Mouse (Mus musculus) heart, embryonic 12.5 days (tissue): ENCODE results near the gene Spata31d1d. TPM values are rescaled to one million over a fixed set of nuclear protein-coding genes. Genes with fewer than 3 reads are reported as not detected.
"Not testable (repeated sequence)": the region's sequence is repeated elsewhere in the genome, so short reads cannot be mapped to it uniquely, and the experiment has no call there.

Experiments
- ATAC-seq: fragments of 200-750 bp; cut with Nextera tagmentation; 2 replicates; pipeline ENCODE4 v1.8.0; 2017; ENCODE audit warnings: moderate TSS enrichment, moderate library complexity; ENCODE audit not compliant: insufficient number of reproducible peaks, low FRiP score
- H3K27ac ChIP-seq: fragments of 300-500 bp; sonication (generic); 2 replicates; pipeline ENCODE4 v1.5.1; 2016; ENCODE audit warnings: mild to moderate bottlenecking, moderate library complexity; ENCODE audit not compliant: poor library complexity, severe bottlenecking
- H3K27me3 ChIP-seq: fragments of 300-500 bp; sonication (generic); replicated peaks from 2 replicates; pipeline ENCODE4 v1.6.1; 2016; ENCODE audit warnings: mild to moderate bottlenecking, moderate library complexity
- H3K36me3 ChIP-seq: fragments of 300-500 bp; sonication (generic); 2 replicates; pipeline ENCODE4 v1.6.1; 2016; ENCODE audit warnings: mild to moderate bottlenecking, moderate library complexity
- H3K4me1 ChIP-seq: fragments of 300-500 bp; sonication (generic); replicated peaks from 2 replicates; pipeline ENCODE4 v1.6.1; 2016; ENCODE audit warnings: mild to moderate bottlenecking
- H3K4me2 ChIP-seq: fragments of 300-500 bp; sonication (generic); 2 replicates; pipeline ENCODE4 v1.6.1; 2016; ENCODE audit warnings: mild to moderate bottlenecking, moderate library complexity
- H3K4me3 ChIP-seq: fragments of 300-500 bp; sonication (generic); 2 replicates; pipeline ENCODE4 v1.5.1; 2016; ENCODE audit warnings: mild to moderate bottlenecking
- H3K9ac ChIP-seq: fragments of 300-500 bp; sonication (generic); 2 replicates; pipeline ENCODE4 v1.6.1; 2016; ENCODE audit warnings: mild to moderate bottlenecking, moderate library complexity
- H3K9me3 ChIP-seq: fragments of 300-500 bp; sonication (generic); replicated peaks from 2 replicates; pipeline ENCODE4 v1.6.1; 2016; ENCODE audit warnings: mild to moderate bottlenecking, moderate library complexity
- WGBS: fragments of 180-500 bp; shearing (Covaris S2); methylation state at CpG from one replicate; pipeline ENCODE4 v1.1.7; 2016; 5-methylcytosine and 5-hydroxymethylcytosine counted together
- polyA plus RNA-seq: library from polyadenylated mRNA; unstranded; fragments of >200 nt; fragmentation: Nextera tagmentation; extraction: Ambion mirVana; gene quantifications from 2 replicates; pipeline ENCODE4 v1.2.1, GENCODE M21; 2016

The Spata31d1d gene
- polyA plus RNA-seq, 1 experiment from 2014 or later, result not detected

DNA sequence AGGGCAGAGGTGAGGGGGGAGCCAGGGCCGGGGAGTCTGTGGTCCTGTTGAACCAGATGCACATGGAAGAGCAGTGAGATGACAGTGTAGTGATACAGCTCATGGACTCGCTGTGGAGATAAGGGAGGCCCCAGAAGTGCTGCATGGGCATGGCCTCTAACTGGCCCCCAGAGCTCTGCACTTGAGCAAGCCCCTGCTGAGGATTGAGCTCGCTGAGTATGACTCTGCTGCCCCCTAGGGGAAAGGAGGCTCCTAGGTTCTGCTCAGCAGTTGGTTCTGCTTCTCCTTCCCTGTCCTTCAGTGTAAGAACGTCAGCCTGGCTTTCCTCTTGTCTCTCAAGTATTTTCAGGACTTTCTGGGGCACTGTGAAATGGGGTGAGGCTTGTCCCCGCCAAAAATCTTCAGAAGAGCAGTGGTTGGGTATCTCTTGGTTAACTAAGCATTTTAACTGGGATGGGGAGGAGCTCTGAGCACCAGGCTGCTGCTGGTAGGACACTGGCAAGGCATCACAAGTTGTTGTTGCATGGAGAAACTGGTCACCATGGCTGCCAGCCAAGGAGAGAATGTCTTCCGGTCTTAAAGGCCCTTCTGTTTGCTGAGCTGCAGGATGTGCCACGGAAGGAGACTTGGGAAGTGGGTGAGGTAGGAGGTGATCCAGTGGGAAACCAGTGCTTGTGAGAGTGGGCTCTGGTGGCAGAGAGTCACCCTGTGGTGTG is 3.0 kb downstream of the Spata31d1d start:
- H3K9ac ChIP-seq, result no peak overlapping the region
- H3K4me2 ChIP-seq, result no peak overlapping the region; the same call in 1 of the 2 replicates
- WGBS, result 19% methylated on average over 7 of the region's 7 CpGs
- peaks cover 8% of the 10 kb centered on the region; the same call in 1 of the 2 replicates for H3K4me1 ChIP-seq
- no peak overlapping the region for H3K27ac ChIP-seq
- peak; percentile 83 for ATAC-seq
- no peak overlapping the region for H3K4me3 ChIP-seq
- no peaks in the 10 kb centered on the region for H3K36me3 ChIP-seq
- H3K9me3 ChIP-seq, result no peaks in the 10 kb centered on the region
- 0 out of 2 replicates have a peak, but pooled peaks cover 5% of the 10 kb centered on the region for H3K27me3 ChIP-seq

DNA sequence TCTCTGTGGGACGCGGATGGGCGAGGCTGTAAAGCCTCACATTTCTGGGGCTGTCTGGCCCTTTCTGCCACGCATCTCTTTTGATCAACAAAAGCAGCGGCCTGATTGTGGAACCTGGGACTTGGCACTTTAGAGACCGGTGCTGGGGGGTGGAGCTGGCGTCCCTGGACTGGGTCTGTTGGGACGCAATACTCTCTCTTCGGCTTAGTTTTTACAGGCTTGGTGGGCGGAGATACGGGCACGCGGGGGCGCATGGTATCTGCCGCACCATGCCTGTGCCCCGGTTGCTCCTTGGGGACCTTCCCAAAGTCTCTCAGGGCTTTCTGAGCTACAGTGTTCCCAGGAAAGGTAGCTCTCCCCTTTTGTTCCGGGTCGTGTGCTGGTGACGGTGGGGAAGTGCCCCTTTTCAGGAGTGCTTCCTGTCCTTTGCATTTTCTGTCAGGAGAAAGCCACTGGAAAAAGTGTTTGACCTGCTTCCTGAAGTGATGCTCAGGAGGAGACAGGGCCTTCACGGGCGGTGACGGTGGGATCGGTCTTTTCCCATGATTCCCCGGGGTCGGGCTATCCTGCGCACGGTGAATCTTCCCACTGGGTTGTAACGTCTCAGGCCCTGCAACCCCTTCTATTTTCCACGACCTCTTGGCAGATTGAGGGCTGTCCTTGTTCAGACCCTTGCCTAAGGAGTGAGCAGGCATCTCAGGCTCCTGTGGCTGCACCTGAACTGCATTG is 5.2 kb downstream of the Spata31d1d start:
- Histone ChIP-seq H3K4me2 (peak overlapping the region; percentile 60), H3K4me1 (peaks cover 8% of the 10 kb centered on the region; the same call in 1 of the 2 replicates), H3K27me3 (0 out of 2 replicates have a peak, but pooled peaks cover 5% of the 10 kb centered on the region), H3K9ac (0 out of 2 replicates have a peak overlapping the region, but pooled peaks have one; percentile 31), H3K27ac (no peak overlapping the region), H3K9me3 (no peaks in the 10 kb centered on the region), H3K4me3 (peak overlapping the region; percentile 30), H3K36me3 (no peaks in the 10 kb centered on the region)
- 22% methylated on average over 29 of the region's 29 CpGs for WGBS
- ATAC-seq, result no peak

DNA sequence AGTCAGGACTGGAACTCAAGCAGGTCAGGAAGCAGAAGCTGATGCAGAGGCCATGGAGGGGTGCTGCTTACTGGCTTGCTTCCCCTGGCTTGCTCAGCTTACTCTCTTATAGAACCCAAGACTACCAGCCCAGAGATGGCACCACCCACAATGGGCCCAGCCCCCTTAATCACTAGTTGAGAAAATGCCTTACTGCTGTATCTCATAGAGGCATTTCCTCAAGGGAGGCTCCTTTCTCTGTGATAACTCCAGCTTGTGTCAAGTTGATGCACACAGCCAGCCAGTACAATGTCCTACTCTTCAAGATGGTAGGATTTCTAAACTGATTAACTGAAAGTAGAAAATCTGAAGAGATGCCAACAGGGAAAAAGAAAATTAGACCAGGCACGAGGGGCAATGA is 9.5 kb downstream of the Spata31d1d start:
- not testable (repeated sequence) for ATAC-seq, H3K27ac ChIP-seq
- 71% methylated on average over 1 of the region's 1 CpGs for WGBS

DNA sequence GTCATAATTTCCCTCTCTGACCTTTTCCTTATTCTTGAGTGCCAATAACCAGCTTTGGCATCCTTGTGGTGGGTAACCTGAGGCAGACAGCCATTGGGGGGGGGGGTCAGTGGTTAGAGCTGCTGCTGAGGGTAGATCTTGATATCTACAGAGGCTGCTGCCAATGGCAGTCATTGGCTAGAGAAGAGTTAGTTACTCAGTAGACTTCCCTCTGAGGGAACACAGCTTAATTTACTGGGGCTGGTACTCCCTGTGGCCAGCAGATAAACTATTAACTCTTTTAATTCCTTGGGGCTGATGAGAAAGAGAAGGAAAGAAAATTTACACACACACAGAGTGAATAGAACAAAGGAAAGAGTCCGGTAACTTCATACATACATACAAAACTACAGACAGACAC is 12.1 kb downstream of the Spata31d1d start:
- Histone ChIP-seq H3K9me3 (no peaks in the 10 kb centered on the region), H3K9ac (no peak overlapping the region), H3K4me3 (no peak overlapping the region), H3K4me2 (no peak overlapping the region), H3K4me1 (no peaks in the 10 kb centered on the region), H3K27me3 (0 out of 2 replicates have a peak, but pooled peaks cover under 1% of the 10 kb centered on the region), H3K36me3 (no peaks in the 10 kb centered on the region), H3K27ac (0 out of 2 replicates have a peak overlapping the region, but pooled peaks have one; percentile 20)
- ATAC-seq, result no peak
- WGBS, result 89% methylated on average over 1 of the region's 1 CpGs

More for the DNA sequence above, 9.5 kb downstream of the Spata31d1d start:
- H3K4me1 ChIP-seq, H3K36me3 ChIP-seq, H3K4me2 ChIP-seq, H3K9ac ChIP-seq, H3K4me3 ChIP-seq, H3K9me3 ChIP-seq, H3K27me3 ChIP-seq: not testable (repeated sequence)

DNA sequence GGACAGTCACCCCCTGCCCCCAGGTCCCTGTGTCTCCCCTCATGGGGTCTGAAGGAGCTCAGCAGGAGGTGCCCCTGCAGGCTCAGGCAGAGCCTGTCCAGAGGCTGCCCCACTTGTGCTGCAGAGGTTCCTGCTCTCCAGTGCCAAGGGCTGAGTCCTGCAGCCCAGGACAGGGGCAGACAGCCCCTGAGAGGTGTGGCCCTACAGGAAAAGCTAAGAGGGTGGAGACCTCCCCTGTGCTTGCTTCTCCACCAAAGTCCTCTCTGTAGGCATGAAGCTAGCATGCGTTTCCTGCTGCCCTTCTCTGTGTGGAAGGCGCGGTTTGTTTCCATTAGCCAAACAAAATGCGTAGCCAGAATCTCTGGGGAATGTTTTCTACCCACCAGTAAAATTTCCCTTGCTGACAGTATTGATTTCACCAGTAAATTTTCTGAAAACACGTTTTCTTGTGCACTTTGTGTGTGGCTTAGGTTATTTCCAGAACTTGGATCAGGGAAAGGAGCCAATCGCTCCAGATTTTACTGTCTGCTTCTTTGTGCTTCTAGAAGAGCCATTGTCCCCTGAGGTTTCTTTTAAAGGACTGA is 12.6 kb downstream of the Spata31d1d start:
- H3K4me2 ChIP-seq, H3K9me3 ChIP-seq, H3K4me3 ChIP-seq, H3K36me3 ChIP-seq, H3K27me3 ChIP-seq, H3K4me1 ChIP-seq, H3K9ac ChIP-seq: not testable (repeated sequence)
- H3K27ac ChIP-seq, result 0 out of 2 replicates have a peak overlapping the region, but pooled peaks have one; percentile 20
- WGBS, result 33% methylated on average over 6 of the region's 6 CpGs
- ATAC-seq, result peak; percentile 49

DNA sequence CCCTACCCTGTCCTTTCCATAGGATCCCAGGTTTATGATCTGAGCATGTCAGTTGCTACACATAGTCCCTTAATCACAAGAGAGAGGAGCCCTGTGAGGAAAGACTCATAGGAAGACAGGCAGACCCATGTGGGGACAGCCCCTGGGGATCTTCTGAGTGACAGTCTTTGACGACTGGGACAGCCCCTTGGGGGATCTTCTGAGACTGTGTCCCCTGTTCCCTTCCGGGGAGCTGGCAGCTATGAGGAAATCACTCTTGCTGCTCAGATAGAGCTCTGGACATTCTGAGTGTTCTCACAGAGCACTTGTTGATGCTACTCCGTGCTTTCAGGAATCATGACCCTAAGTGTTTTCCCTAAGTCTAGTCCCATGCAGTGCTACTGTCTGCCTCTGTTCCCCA is 17.8 kb downstream of the Spata31d1d start:
- no peaks in the 10 kb centered on the region for H3K9me3 ChIP-seq
- H3K4me2 ChIP-seq, result no peak overlapping the region
- H3K27ac ChIP-seq, result no peak overlapping the region
- ATAC-seq, result no peak
- H3K4me1 ChIP-seq, result no peaks in the 10 kb centered on the region
- H3K36me3 ChIP-seq, result no peaks in the 10 kb centered on the region
- 40% methylated on average over 3 of the region's 3 CpGs for WGBS
- 0 out of 2 replicates have a peak, but pooled peaks cover 9% of the 10 kb centered on the region for H3K27me3 ChIP-seq
- no peak overlapping the region for H3K4me3 ChIP-seq
- no peak overlapping the region for H3K9ac ChIP-seq

DNA sequence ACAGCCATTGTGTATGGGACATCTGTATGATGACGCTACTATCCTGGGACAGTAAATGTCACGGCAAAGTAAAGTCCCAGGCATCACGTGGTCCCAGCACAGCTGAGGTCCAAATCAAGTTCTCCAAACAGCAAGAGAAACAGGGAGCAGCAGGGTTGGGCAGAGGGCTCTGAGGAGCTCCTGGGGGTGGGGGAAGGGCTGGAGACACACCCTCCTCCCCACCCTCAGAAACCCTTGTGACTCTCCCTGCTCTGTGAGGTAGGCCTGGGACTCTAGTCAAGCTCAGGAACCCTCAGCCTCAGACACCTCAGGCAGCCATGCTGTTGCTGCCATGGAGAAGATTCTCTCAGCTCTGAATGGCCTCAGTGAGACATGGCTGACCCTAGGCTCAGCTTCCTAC is 19.6 kb downstream of the Spata31d1d start, which contains the start of gene Spata31d1b:
Gene Spata31d1b, plus strand, starts transcription at position 301 of the 400 bp plus-strand sequence.
- not testable (repeated sequence) for H3K9ac ChIP-seq, ATAC-seq
- WGBS, result 77% methylated on average over 3 of the region's 3 CpGs

DNA sequence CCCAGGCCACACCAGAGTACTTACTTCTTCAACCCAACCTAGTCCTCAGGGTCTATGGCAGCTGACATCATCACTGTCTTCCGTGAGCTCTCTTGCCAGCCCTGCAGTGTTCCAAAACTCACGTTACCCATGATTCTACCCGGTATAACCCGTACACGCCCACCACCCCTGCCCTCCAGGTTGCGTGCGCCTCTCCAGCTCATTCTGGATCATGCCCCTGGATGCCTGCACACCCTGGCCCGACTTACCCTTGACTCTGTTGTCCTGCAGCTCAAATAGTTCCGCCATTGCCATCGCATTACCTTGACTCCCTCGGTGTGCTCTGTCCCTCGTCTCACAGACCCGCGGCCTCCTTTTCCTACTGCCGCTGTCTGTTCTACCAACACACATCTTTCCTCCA is 21.3 kb downstream of the Spata31d1d start, which contains the start of gene Spata31d1a:
Gene Spata31d1a, minus strand, starts transcription at position 101 of the 400 bp plus-strand sequence.
- Histone ChIP-seq H3K9me3 (no peaks in the 10 kb centered on the region), H3K27ac (no peak within 1 kb of the TSS), H3K27me3 (0 out of 2 replicates have a peak, but pooled peaks cover 9% of the 10 kb centered on the region), H3K4me1 (no peaks in the 10 kb centered on the region), H3K9ac (no peak within 1 kb of the TSS), H3K4me3 (no peak within 1 kb of the TSS), H3K4me2 (no peak within 1 kb of the TSS), H3K36me3 (no peaks in the 10 kb centered on the region)
- WGBS, result 85% methylated on average over 15 of the region's 15 CpGs
- ATAC-seq, result no peak

More for the DNA sequence above, 19.6 kb downstream of the Spata31d1d start, which contains the start of gene Spata31d1b:
- not testable (repeated sequence) for H3K4me3 ChIP-seq, H3K9me3 ChIP-seq, H3K27me3 ChIP-seq, H3K4me2 ChIP-seq, H3K36me3 ChIP-seq, H3K27ac ChIP-seq, H3K4me1 ChIP-seq

DNA sequence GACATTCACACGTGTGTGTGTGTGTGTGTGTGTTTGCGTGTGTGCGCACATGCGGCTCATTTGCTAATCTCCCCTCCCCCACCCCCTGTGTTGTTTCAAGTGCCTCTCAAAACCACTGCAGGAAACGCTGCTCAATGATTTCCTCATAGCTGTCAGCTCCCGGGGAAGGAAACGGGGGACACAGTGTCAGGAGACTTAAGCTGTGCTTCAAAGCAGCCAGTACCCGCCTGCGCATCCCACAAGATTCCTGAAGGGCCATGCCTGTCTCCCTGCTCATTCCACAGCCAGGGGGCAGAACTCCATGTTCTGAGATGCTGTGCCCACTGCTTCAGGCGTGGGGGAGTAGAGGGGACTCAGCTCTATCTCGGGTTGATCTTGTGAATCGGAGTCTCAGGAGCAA is 27.0 kb downstream of the Spata31d1d start:
- Histone ChIP-seq H3K27me3 (peaks cover 11% of the 10 kb centered on the region), H3K9me3 (no peaks in the 10 kb centered on the region), H3K4me2 (peak overlapping the region; percentile 31; the same call in 1 of the 2 replicates), H3K4me3 (no peak overlapping the region), H3K4me1 (peaks cover 12% of the 10 kb centered on the region), H3K27ac (no peak overlapping the region), H3K36me3 (no peaks in the 10 kb centered on the region), H3K9ac (no peak overlapping the region)
- WGBS, result 29% methylated on average over 12 of the region's 12 CpGs
- peak; percentile 60 for ATAC-seq

DNA sequence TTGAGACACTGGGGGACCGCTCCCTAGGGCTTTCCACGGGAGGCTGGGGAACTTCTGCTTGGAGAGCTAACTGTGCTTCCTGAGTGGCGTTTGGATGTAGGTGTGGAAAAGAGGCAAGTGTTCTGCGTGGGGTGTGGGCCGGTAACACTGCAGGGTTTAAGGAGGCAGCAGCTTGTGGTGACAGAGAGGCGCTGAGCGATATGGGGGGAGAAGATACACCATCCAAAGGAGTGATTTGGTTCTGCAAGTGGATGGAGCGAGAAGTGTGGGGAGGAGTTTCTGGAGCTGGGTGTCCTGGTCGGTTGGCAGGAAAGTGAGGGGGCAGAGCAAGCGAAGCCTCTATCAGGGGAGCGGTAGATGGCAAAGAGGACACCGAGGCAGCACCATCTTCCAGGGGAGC is 28.0 kb downstream of the Spata31d1d start:
- Histone ChIP-seq H3K36me3 (no peaks in the 10 kb centered on the region), H3K4me1 (peaks cover 12% of the 10 kb centered on the region), H3K9ac (no peak overlapping the region), H3K27me3 (peaks cover 11% of the 10 kb centered on the region), H3K9me3 (no peaks in the 10 kb centered on the region), H3K27ac (no peak overlapping the region), H3K4me2 (no peak overlapping the region), H3K4me3 (no peak overlapping the region)
- WGBS, result 70% methylated on average over 12 of the region's 12 CpGs
- no peak for ATAC-seq

DNA sequence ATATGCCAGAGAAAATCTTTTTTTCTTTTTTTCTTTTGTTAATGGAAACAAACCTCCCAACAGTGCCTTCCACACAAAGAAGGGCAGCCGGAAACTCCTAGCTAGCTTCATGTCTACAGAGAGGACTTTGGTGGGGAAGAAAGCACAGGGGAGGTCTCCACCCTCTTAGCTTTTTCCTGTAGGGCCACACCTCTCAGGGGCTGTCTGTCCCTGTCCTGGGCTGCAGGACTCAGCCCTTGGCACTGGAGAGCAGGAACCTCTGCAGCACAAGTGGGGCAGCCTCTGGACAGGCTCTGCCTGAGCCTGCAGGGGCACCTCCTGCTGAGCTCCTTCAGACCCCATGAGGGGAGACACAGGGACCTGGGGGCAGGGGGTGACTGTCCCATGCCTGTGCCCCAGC is 31.4 kb downstream of the Spata31d1d start:
- ATAC-seq, result peak; percentile 48; the same call in 1 of the 2 replicates
- not testable (repeated sequence) for H3K4me2 ChIP-seq, H3K9ac ChIP-seq, H3K27ac ChIP-seq, H3K9me3 ChIP-seq, H3K36me3 ChIP-seq, H3K4me3 ChIP-seq
- 43% methylated on average over 1 of the region's 1 CpGs for WGBS
- peaks cover 12% of the 10 kb centered on the region for H3K4me1 ChIP-seq
- H3K27me3 ChIP-seq, result peaks cover 11% of the 10 kb centered on the region
